Mouse (Mus musculus) G1E (cell line): ENCODE data around the gene Trim61. TPM values are rescaled to one million over a fixed set of nuclear protein-coding genes. Genes with fewer than 3 reads are reported as not detected.

Experiments used
- ATAC-seq: 2 replicates; pipeline ENCODE4 v1.8.0; 2016; ENCODE audit warnings: mild to moderate bottlenecking; ENCODE audit not compliant: insufficient number of reproducible peaks, poor library complexity, low FRiP score, severe bottlenecking; ENCODE audit errors: extremely low read depth
- DNase-seq: peaks from one replicate; pipeline ENCODE4 v3.0.0; 2012; ENCODE audit warnings: low spot score
- H3K27me3 ChIP-seq: 2 replicates; pipeline ENCODE4 v1.6.1; 2012; ENCODE audit warnings: mild to moderate bottlenecking, low read length, inconsistent platforms; ENCODE audit not compliant: insufficient read depth
- H3K36me3 ChIP-seq: replicated peaks from 2 replicates; pipeline ENCODE3; 2012; ENCODE audit warnings: mild to moderate bottlenecking, inconsistent platforms
- H3K4me1 ChIP-seq: 2 replicates; pipeline ENCODE4 v1.6.1; 2012; ENCODE audit warnings: low read depth, low read length, inconsistent platforms, mixed read lengths; ENCODE audit not compliant: insufficient read depth
- H3K4me3 ChIP-seq: 2 replicates; pipeline ENCODE4 v1.5.1; 2012; ENCODE audit warnings: low read depth, mild to moderate bottlenecking, inconsistent platforms, low read length, moderate library complexity, mixed read lengths
- H3K9me3 ChIP-seq: replicated peaks from 2 replicates; pipeline ENCODE4 v1.6.1; 2012; ENCODE audit warnings: inconsistent platforms
- CTCF ChIP-seq: IDR thresholded peaks from 2 replicates; pipeline ENCODE4 v1.5.1; 2012; ENCODE audit warnings: low read depth, low read length, inconsistent platforms, mixed read lengths
- GATA1 ChIP-seq: IDR thresholded peaks from 2 replicates; pipeline ENCODE4 v1.6.1; 2012; ENCODE audit warnings: borderline replicate concordance, low read length, inconsistent platforms, mixed read lengths
- GATA2 ChIP-seq: IDR thresholded peaks from 2 replicates; pipeline ENCODE4 v1.6.1; 2012; ENCODE audit warnings: low read depth, low read length, inconsistent platforms, borderline replicate concordance
- POLR2AphosphoS5 ChIP-seq: IDR thresholded peaks from 2 replicates; pipeline ENCODE4 v1.6.1; 2012; ENCODE audit warnings: low read depth, low read length, inconsistent platforms; ENCODE audit not compliant: insufficient replicate concordance
- TAL1 ChIP-seq: conservative IDR thresholded peaks from 2 replicates; pipeline ENCODE4 v1.6.1; 2012; ENCODE audit warnings: low read depth, low read length, inconsistent platforms, mixed read lengths
- polyA plus RNA-seq: library from polyadenylated mRNA; stranded (reverse); fragments of >175 nt; gene quantifications from 2 replicates; pipeline ENCODE4 v1.2.3, GENCODE M21; 2012
- total RNA-seq, 2 experiments: library from RNA; stranded (forward) in 1 of 2; stranded (reverse) in 1 of 2; fragments of 200-1000 nt in 1 of 2; fragments of >200 nt in 1 of 2; fragmentation: Nextera tagmentation in 1 of 2; gene quantifications; 2 replicates each; pipeline ENCODE4 v1.2.3; 2014 to 2017

Trim61 gene
- total RNA-seq (2014; fragmentation: Nextera tagmentation) (not detected in 2 replicates), total RNA-seq (2017) (0.05 TPM in 1 of 2 replicates, not detected in the other), polyA plus RNA-seq (not detected in 2 replicates)

GRCm38 (mm10) chr8:65018423-65018822 is at the start of gene Trim61, which contains the start of gene Trim60:
Gene Trim61, minus strand, starts transcription at chr8:65018523.
Gene Trim60, minus strand, starts transcription at chr8:65018584.
- Histone ChIP-seq H3K27me3 (peaks cover 10% of the 10 kb centered on the region; the same call in 1 of the 2 replicates), H3K36me3 (no peaks in the 10 kb centered on the region), H3K4me3 (no peak within 1 kb of the TSS), H3K4me1 (no peaks in the 10 kb centered on the region), H3K9me3 (no peaks in the 10 kb centered on the region)
- no peak for DNase-seq
- TF ChIP-seq CTCF (no peak), GATA2 (no peak), POLR2AphosphoS5 (no peak), TAL1 (no peak), GATA1 (no peak)
- no peak for ATAC-seq

DNA sequence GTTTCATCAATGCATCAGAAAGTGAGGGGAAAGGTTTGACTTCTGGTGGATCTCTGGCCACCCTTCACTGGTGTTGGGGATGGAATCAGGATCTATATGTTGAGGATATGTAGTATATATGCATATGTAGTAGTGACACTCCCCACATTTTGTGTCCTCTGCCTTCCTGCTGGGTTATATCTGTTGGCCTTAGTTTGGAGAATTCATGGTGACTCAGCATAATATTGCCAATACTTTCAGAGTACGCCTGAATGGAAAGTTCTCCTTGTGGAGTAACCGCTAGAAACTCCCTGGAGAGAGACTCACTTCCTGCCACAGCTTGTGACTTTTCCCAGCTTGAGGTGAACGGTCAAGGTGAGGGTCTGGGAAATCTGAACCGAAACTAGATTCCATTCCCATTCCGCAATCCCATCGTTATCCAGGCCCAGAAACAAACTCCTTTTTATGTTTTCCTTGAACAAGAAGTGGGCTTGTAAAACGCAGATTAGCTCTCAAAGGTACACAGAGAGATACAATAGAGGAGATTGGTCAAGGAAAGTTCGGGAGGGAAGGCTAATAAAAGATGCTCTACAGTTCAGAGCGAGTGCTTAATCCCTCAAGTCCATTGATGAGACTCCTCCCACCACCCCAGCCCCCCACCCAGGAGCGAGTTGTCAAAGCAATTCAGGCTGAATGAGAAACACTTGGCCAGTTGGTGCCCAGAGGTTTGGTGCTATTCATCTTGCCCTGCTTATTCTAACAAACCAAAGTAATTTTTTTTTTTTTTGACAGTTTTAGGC is 49.6 kb upstream of the Trim61 start:
- no peaks in the 10 kb centered on the region; the same call in 1 of the 2 replicates for H3K4me1 ChIP-seq
- no peaks in the 10 kb centered on the region for H3K27me3 ChIP-seq
- DNase-seq = no peak
- no peak for ATAC-seq
- TF ChIP-seq GATA2 = no peak
- TF ChIP-seq POLR2AphosphoS5 = no peak
- TF ChIP-seq GATA1 = no peak
- TF ChIP-seq TAL1 = no peak
- TF ChIP-seq CTCF = no peak
- no peak overlapping the region for H3K4me3 ChIP-seq
- no peaks in the 10 kb centered on the region for H3K9me3 ChIP-seq
- H3K36me3 ChIP-seq = no peaks in the 10 kb centered on the region

DNA sequence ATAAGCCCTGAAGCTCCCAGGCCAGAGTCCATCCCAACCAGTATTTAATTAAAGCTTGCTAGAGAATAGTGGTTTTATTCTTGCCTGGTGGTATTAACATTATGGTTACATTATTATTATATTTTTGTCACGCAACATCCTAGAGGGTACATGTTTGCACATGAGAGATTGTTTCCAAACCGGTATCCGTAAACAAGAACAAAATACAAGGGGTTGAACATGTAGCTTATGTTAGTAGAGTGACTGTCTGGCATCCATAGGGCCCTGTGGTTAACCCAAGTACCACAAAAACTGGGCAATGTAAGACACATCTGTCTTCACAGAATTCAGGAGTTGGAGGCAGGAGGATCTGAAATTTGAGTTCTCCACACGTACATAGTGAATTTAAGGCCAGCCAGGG is 48.7 kb upstream of the Trim61 start:
- H3K4me1 ChIP-seq = no peaks in the 10 kb centered on the region; the same call in 1 of the 2 replicates
- no peaks in the 10 kb centered on the region for H3K27me3 ChIP-seq
- H3K9me3 ChIP-seq = no peaks in the 10 kb centered on the region
- H3K4me3 ChIP-seq = no peak overlapping the region
- TF ChIP-seq CTCF = no peak
- no peak for TF ChIP-seq POLR2AphosphoS5
- no peak for TF ChIP-seq GATA2
- TF ChIP-seq GATA1 = no peak
- no peak for TF ChIP-seq TAL1
- no peaks in the 10 kb centered on the region for H3K36me3 ChIP-seq
- DNase-seq (no peak), ATAC-seq (no peak)

DNA sequence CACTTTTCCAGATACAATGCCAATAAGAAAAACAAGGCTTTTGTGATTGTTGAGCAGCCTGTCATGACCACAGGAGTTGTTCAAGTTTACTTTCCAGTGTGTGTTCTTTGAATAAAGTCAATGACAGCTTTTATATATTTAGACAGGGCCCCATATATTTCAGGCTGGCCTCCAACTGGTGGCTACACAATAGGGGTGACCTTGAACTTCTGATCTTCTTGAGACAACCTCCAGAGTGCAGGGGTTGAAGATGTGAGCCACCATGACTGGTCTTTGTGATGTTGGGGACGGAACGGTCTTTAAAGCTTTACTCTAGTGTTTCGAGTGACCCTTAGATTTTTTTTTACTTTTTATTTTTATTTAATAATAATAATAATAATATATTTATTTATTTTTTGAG is 47.3 kb upstream of the Trim61 start:
- DNase-seq (no peak), ATAC-seq (no peak)
- no peaks in the 10 kb centered on the region; the same call in 1 of the 2 replicates for H3K4me1 ChIP-seq
- H3K27me3 ChIP-seq = no peaks in the 10 kb centered on the region
- H3K4me3 ChIP-seq = no peak overlapping the region
- H3K9me3 ChIP-seq = no peaks in the 10 kb centered on the region
- no peak for TF ChIP-seq GATA2
- TF ChIP-seq TAL1 = no peak
- TF ChIP-seq GATA1 = no peak
- H3K36me3 ChIP-seq = no peaks in the 10 kb centered on the region

- no peaks in the 10 kb centered on the region for H3K27me3 ChIP-seq
- no peaks in the 10 kb centered on the region for H3K9me3 ChIP-seq
- ATAC-seq (no peak), DNase-seq (no peak)
- TF ChIP-seq GATA1 = no peak
- no peak for TF ChIP-seq GATA2
- TF ChIP-seq CTCF = no peak
- TF ChIP-seq TAL1 = no peak
- no peak for TF ChIP-seq POLR2AphosphoS5
- no peaks in the 10 kb centered on the region for H3K36me3 ChIP-seq
- H3K4me1 ChIP-seq = no peaks in the 10 kb centered on the region; the same call in 1 of the 2 replicates
- no peak overlapping the region for H3K4me3 ChIP-seq
Observed at GRCm38 (mm10) chr8:65064071-65064470, 45.7 kb upstream of the Trim61 start.

GRCm38 (mm10) chr8:65062195-65062594 is 43.9 kb upstream of the Trim61 start:
- H3K4me1 ChIP-seq = no peaks in the 10 kb centered on the region
- H3K4me3 ChIP-seq = no peak overlapping the region
- no peaks in the 10 kb centered on the region for H3K36me3 ChIP-seq
- H3K9me3 ChIP-seq = no peaks in the 10 kb centered on the region
- no peak for ATAC-seq
- DNase-seq = no peak
- H3K27me3 ChIP-seq = 0 out of 2 replicates have a peak, but pooled peaks cover 6% of the 10 kb centered on the region
- TF ChIP-seq POLR2AphosphoS5 (no peak), TAL1 (no peak), CTCF (no peak), GATA2 (no peak), GATA1 (no peak)
